Mouse (Mus musculus) ovary, postnatal 10 days (tissue): ENCODE measurements around the gene 2310007B03Rik.
A peak's percentile ranks its signal among the peaks of the same experiment; 100 is the strongest.

ENCODE experiments used
- DNase-seq: peaks from one replicate; pipeline ENCODE4 v3.0.0; 2022; ENCODE audit warnings: low spot score

The 2310007B03Rik gene

DNA sequence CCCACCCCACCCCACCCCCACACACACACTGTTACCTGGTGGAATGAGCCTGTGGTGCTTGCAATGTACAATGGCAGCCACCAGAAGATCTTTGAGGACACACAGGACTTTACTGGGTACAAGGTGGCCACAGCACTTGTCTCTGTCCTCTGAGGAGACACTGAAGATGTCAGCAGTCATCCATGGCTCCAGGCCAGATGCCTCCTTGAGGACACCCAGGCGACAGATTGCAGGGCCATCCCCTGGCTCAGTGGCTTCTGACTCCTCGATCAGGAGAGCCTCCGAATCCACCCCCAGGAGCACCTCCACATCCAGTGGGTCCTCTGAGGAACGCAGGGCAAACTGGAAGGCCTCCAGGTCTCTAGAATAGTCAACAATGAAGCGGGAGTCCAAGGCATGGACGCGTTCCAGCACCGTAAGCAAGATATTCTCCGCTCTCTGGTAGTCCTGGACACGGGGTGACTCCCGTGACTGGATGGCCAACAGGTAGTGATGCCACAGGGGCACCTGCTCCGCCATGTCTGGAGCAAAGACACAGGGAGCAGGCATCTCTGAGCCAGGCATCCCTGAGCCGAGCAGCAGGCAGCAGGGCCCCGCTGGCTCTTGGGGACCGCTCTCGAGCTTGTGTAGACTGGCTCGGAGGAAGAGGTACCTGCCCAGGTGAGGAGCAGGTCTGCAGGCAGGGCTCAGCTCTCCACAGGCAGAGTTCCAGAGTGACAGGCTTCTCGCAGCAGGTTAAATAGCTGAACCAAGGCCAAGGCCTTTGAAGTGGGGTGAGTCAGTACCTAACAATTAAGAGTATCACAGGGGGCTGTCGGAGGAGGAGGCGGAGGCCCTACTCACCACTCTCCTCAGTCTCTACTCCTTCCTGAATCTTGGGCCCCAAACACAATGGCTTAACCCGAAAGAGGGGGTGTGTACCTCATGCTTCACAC, 915 bp downstream of the 2310007B03Rik start:
- no peak for DNase-seq

DNA sequence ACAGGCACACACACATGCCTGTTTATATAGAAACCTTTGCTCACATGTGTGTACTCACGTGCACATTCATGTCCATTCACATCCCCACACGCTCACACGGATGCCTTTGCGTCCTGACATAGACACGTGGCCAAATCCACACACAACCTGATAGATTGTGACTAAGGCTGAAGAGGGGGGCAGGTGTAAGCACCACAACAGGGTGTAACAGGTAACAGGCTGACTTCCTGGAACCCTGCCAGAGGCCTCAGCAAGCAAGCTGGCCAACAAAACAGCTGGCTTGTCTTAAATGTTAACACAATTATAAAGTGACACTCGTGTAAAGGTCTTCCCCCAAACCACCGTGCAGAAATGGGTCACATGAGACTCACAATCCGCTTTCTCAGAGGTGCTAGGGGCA, 1.8 kb downstream of the 2310007B03Rik start:
- DNase-seq: no peak

DNA sequence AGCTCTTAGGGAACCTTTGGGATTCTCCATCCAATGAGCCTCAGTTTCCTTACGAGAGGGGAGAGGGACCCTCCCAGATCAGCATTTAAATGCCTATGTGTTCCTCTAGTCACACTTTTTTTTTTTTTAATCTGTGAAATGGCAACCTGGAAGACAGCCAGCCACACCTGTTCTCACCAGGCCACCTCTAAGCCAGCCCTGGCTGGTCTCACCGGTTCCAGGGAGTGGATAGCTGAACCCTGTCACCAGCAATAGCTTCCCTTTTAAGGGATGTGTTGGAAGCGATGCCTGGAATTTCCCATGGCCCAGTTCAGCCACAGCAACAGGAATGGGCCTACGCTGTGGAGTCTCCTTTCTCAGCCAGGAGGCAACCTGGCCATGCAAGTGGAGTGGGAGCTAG, 3.2 kb downstream of the 2310007B03Rik start:
- DNase-seq: no peak

DNA sequence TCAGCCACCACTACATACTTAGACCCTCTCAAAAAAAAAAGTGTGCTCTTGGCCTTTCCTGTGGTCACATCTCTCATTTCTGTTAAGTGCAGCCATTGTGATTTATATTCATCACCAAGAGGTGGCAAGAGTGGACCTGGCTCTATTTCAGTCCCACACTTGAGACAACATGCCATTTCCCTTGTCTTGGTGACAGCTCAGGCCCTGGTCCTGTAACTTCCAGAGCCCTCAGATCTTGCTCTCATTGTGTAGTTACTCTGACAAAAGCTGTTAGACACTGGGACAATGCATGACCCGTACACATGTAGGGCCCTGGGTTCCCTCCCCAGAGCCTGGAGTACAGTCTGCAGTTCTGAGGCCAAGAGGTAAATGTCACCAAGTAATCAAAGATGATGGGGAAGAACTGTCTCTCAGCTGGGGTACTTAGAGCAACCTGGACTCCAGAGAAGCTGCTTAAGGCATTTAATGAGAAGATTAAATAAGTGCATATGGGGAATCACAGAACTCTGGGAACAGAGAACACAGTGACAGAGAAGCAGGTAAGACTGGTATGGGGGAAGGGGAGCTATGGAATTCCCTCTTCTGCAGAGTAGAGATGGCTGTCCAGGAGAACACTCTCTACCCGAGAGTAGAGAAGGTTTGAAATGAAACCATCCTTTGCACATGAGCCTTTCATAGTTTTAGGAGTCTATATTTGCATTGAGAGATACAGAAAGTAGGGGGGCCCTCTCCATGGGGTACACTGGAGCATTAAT, 9.7 kb downstream of the 2310007B03Rik start:
- DNase-seq: no peak

DNA sequence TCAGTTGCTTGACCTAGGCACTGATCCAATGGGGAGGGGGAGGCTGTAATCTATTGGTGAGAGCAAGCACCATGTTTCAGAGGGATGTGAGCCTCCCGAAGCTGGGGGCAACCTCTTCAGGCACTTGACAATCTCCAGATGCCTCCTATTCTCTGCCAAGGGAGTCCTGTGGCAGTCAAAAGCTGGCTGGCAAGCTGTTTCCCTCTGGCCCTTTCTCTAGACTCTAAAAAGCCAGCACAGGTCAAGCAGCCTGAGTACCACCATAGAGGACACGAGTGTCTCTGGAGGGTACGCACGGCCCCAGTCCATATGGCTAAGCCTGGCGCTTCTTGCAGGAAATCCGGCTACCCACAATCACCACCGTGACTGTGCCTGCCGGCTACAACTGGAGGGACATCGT, 16.6 kb downstream of the 2310007B03Rik start:
- no peak for DNase-seq

DNA sequence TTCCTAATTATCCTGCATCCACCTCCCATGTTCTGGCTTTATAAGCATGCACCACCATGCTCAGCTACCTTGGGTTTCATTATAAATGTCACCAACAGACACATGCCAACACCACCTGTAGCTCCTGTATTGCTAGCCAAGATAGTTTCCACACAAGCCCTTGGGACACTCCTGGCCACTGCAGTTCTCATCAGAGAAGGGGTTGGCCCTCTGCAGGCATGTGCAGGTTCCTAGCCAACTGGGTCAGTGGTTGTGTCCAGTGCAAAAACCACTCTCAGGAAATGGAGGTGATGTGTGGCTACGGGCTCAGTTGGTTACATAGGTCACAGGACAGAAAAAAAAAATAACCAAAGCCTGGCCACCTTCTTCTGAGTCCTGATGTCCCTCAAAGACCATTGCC, 17.9 kb downstream of the 2310007B03Rik start:
- no peak for DNase-seq

DNA sequence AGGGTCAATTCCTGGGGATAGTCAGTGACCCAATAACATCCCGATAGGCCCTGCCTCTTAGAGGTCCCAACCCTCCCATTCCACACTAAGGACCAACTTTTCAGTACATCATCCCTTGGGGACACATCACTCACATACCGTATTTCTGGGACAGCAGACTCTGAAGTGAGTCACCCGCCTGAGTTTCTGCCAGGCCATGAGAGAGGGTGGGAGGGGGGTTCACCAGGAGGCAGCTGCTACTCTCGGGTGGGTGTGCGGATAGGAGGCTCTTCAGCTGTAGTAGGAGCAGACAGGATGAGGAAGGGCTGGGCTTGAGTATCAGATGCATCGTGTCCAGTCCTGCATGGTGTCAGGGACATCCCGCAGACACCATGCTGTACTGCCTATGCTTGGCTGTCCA, 21.0 kb downstream of the 2310007B03Rik start:
- DNase-seq: no peak

DNA sequence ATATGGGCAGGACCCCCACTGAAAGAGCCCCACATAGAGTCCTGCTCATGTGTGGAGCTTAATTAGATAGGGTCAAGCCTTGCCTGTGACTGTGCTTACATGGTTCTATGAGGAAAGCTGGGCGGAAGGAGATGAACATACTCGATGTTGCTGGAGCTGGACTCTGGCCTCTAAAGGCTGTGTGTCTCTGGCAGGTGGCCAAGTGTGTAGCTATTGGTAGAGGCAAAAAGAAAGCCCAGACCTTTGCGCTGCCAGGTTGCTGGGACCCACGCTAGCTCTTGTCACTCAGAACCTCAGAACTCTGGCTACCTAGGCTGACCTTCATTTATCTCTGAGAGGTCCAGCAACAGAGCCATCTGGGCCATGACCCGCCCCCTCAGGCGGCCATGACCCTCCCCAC, 22.2 kb downstream of the 2310007B03Rik start:
- no peak for DNase-seq

DNA sequence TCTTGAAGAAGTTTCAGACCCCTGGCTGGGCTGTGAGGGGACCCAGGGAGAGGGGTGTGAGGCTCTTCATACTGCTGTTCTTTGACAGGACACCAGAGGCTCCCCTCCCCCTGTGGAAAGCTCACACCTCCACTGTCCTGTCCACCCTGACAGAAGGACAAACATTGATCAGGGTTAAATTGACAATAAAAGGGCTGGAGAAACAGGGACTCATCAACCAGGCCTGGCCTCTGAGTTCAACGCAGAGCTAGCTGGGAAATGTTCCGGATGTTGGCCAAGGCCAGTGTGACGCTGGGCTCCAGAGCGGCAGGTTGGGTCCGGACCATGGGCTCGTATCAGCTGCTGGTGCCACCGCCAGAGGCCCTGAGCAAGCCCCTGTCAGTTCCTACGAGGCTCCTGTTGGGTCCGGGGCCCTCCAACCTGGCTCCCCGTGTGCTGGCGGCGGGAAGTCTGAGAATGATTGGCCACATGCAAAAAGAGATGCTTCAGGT, 25.7 kb downstream of the 2310007B03Rik start, which contains the start of gene Agxt:
Gene Agxt, plus strand, starts transcription at position 205 of the 491 bp plus-strand sequence.
- no peak for DNase-seq

DNA sequence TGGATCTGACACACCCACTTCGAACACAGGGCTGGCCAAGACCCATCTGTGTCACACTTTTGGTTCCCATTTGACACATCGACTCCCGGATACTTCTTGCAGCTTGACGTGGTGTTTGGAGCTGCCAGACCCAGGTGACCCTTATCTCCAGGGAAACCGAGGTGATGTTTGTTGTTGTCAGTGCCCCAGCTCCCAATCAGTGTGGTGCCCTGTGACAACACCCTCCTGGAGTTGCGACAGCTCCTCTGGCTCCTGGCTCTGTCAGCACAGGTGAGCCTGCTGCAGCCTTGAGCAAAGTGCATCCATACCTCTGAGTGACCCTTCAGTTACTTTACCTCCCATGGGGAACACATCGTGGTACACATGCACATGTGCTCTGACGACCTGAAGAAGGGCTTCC, 28.1 kb downstream of the 2310007B03Rik start:
- no peak for DNase-seq

DNA sequence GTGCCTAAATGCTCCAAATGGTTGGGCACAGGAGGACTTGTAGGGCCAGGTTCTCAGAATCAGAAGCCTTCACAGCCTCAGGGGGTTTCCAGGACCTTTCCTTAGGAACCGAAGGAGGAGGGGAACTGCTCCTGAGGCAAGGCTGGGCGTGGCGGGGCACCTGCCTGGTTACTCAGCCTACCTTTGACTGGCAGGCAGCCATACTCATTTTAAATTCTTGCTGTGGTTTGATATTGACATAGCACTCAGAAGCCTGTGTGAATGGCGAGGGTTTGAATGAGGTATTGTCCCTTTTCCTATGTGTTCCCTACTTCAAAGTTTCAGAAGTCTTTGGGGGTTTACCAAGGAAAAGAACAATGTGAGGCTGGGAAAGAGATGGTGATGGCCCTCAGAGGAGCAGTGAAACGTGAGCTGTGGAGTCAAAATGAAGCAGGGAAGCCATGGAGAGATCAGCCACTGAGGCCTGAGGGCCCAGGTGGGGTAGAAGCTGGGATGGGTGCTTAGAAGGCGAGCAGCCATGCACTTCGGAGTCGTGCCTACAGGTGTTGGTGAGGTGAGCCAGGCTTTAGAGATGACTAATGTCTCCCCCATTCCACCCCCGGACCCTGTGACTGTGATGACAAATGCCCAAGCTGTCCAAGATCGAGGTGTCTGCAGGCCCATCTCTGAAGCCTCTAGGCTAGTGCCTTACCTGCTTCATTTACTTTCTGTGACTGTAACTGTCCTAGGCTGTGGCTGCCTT, 30.3 kb downstream of the 2310007B03Rik start:
- no peak for DNase-seq

DNA sequence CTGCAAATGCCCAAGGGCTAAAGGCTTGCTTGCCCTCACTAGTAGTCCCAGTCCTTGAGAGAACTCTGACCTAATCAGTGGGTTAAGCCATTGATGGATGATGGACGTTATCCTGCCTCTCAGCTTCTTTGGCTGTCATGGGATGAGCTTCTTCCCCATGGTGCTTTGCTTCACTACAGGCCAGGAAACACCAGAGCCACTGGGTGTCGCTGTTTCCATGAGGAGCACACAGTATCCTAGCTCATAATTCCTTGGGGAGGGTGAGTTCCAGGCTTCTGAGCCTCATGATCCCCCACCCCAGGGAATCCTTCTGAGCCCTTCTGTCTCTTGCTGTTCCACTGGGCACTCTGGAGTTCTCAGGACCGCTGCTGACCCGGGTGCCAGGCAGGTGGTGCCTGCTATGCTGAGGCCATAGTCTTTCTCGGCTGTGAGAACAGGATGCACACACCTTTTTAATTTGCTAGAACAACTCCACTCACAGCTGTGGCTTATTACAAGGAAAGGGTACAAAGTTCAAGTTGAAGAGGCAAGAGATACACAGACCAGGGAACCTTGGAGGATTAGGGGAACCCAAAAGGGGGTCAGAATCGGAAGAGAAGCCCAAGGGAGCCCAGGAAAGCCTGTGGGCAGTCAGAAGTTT, 31.9 kb downstream of the 2310007B03Rik start:
- DNase-seq: peak; percentile 38

DNA sequence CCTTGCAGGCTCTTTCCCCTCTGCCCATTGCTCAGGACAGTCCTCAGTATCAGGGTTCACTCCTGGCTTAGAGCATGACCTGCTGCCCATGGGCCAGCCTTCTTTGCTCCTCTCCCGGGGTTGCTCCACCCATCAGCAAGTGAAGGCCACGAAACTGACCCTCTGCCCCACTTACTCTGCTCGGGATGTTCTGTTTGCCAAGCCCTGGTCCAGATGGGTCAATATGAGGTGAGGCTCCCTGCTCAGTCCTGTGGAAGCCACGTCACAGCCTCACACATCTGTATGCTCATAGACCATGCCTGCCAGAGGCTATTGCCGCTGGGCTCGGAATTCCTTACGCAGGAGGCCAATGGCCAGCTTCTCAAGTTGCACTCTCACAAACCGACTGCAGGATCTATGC, 32.5 kb downstream of the 2310007B03Rik start:
- no peak for DNase-seq

DNA sequence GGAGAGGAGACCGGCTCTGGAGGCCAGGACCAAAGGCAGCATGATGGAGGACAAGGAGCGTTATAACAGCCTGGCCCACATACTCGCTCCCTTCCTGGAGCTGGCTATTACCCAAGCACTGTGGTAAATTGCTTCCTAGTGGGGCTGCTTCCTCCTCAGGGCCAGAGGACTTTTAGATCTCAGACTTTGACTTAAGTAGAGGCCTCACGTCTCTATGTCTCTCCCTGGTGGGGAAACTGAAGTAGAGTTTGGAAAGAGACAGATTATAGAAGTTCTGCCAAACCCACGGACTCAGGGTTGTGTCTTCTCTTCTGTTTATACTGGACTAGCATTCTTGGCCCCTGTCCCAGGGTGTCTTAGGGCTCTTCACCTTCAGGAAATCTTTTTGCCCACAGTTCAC, 35.5 kb downstream of the 2310007B03Rik start:
- DNase-seq: no peak

DNA sequence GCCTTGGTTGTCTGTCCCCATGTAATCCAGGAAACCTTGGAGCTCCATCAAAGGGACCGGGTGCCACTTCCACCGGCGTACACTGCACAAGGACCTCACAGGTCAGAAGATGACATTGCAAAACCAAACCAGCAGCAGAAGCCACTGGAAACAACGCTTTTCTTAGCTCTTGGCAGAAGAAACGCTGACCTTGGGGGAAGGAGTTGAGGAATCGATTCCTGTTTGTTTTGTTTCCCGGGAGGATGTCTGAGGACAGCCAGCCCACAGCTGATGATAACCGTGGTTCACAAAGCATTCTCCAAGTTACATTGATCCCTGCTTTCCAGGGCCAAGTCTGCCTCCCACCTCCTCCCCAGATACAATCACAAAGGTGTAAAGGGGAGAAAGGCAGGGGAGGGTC, 36.7 kb downstream of the 2310007B03Rik start:
- DNase-seq: no peak

DNA sequence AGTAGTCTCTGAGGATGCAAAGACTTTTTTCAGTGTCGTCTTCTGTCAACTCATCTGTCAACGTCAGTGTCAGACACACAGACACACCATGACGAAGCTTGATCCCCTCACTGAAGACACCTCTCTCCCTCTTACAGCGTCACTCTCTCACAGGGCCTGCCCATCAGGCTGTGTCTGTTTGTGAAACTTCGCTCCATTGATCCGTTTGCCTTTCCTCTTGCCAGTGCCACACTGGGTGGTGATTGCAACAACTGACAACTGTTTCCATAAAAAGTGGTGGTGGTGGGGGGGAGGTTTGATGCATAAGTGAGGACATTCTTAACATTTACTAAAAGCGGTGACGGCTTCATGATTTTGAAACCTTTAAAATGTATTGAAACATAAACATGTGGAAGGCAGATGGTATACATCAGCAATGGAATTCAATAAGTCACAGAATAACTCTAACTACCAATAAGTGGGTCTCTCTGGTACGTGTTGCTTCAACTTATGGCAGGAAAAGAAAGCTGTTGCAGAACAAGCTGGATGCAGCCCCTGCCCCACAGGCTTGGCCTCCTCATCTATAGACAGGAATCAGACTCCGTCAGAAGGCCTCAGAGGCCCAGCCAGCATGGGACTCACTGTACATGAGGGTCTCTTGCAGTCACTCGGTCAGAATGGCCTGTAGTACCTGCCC, 37.4 kb downstream of the 2310007B03Rik start:
- no peak for DNase-seq

DNA sequence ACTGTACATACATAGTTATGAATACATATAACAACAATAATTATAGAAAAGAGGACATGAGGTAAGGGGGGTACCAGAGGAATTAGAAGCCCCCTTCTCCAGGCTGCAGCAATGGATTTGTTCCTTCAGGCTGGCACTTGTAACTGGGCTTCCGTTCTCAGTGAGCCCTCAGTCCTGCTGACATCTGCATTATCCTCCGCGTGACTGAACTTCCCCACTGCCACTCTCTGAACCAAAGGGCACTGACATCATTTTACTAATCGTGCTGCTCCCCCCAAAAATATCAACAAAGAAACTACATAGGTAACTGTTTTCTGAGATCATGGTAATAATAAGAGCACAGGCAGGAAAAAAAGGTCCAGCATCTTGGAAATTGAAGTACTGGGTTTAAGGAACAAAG, 41.9 kb downstream of the 2310007B03Rik start:
- DNase-seq: no peak

DNA sequence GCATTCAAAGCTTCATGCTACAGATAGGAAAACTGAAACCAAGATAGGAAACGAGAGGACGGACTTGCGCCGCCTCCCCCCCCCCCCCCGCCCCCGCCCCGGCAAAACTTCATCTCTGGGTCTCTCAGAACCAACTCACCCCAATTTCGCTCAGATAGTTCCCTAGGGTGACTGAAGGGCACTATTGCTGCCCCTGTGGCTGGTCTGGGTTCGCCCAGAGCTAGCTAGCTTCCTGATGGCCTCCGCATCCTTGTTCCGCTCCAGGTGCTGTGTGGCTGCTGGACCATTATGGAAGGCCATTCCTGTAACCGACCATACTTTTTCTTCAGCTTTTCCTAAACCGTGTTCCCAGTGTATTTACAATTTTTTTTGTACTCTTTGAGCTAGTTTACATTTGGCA, 45.3 kb downstream of the 2310007B03Rik start:
- DNase-seq: no peak

DNA sequence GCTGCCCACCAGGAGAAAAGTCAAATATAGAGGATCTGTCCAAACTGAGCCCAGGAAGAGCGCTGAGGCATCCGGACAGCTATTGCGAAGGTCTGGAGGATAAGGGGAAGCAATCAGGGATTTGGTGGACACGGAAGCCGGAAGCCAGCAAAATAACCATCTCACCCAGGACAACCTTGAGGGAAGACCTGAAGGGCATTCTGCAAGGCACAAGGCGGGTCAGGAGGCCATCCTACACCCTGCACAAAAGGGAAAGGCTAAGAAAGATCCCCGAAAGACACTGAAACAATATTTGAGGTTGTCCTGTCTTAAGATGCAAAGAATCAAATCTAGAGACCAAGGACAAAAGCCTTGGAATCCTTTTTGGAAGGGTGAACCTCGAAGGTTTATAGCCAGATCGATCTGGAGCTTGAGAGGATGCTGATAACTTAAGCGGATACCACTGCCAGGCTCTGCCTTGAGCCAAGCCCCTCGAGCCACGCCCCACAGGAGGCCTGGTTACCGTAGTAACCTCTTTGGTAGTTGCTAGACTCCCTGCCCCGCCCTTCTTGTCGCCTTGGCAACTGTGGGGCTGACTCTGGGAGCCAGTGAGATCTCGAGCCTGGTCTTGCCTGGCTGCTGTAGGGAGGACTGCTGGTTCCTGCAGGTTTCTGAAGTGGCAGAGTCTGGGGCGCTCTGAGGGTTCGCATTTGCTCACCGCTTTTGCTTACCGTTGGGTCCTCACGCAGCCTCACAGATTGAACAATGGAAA, 45.9 kb downstream of the 2310007B03Rik start:
- DNase-seq: no peak

DNA sequence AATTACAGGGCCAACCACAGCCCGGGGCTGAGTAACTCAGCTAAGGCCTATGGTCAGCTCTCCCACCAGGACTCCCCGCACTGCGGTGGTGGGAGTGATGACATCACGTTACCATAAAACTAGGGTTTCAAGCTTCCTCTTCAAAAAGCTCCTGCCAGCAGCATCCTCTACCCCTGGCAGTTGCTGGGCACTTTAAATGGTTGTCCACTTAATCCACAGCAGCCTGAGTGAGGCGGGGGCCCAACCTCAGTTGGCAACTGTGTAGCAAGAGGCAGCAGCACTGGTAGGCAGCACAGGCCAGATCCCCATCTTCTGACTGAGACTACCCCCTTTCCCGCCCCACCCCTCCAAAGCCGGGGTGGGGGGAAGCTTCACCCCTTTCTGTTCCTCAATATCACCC, 58.0 kb downstream of the 2310007B03Rik start:
- no peak for DNase-seq
